Mouse (Mus musculus): ENCODE results near the gene Tenm4. TPM values are rescaled to one million over a fixed set of nuclear protein-coding genes. Genes with fewer than 3 reads are reported as not detected.

Tenm4 gene
- total RNA-seq, 4 experiments from 2014 or later: 0.77 to 2.5 (median 2.0) TPM

GRCm38 (mm10) chr7:96240661-96241060, 69.6 kb downstream of the Tenm4 start:
- no peak for DNase-seq (ENCODE audit: low spot score in 2 of 2)

GRCm38 (mm10) chr7:96242328-96243185, 71.5 kb downstream of the Tenm4 start:
- no peak for DNase-seq (ENCODE audit: low spot score in 2 of 2)

- no peak for DNase-seq (ENCODE audit: low spot score in 2 of 2)
Observed at GRCm38 (mm10) chr7:96244796-96245195, 73.8 kb downstream of the Tenm4 start.

- no peak for DNase-seq (ENCODE audit: low spot score in 2 of 2)
Observed at GRCm38 (mm10) chr7:96259630-96260029, 88.6 kb downstream of the Tenm4 start.

- DNase-seq (ENCODE audit: low spot score in 2 of 2): no peak
Observed at GRCm38 (mm10) chr7:96262182-96262581, 91.1 kb downstream of the Tenm4 start.

GRCm38 (mm10) chr7:96265941-96266340, 94.9 kb downstream of the Tenm4 start:
- no peak for DNase-seq (ENCODE audit: low spot score in 2 of 2)

- no peak for DNase-seq (ENCODE audit: low spot score in 2 of 2)
Observed at GRCm38 (mm10) chr7:96267266-96267665, 96.2 kb downstream of the Tenm4 start.

- no peak for DNase-seq (ENCODE audit: low spot score in 2 of 2)
Observed at GRCm38 (mm10) chr7:96270684-96271083, 99.6 kb downstream of the Tenm4 start.

GRCm38 (mm10) chr7:96272068-96272467, 101.0 kb downstream of the Tenm4 start:
- no peak for DNase-seq (ENCODE audit: low spot score in 2 of 2)

- DNase-seq (ENCODE audit: low spot score in 2 of 2): no peak
Observed at GRCm38 (mm10) chr7:96274486-96274885, 103.4 kb downstream of the Tenm4 start.

- DNase-seq (ENCODE audit: low spot score in 2 of 2): no peak
Observed at GRCm38 (mm10) chr7:96277550-96277949, 106.5 kb downstream of the Tenm4 start.

GRCm38 (mm10) chr7:96278378-96278777, 107.3 kb downstream of the Tenm4 start:
- DNase-seq (ENCODE audit: low spot score in 2 of 2): no peak

GRCm38 (mm10) chr7:96280795-96281194, 109.7 kb downstream of the Tenm4 start:
- no peak for DNase-seq (ENCODE audit: low spot score in 2 of 2)

GRCm38 (mm10) chr7:96290576-96290975, 119.5 kb downstream of the Tenm4 start:
- DNase-seq (ENCODE audit: low spot score in 2 of 2): no peak

GRCm38 (mm10) chr7:96295959-96296358, 124.9 kb downstream of the Tenm4 start:
- no peak for DNase-seq (ENCODE audit: low spot score in 2 of 2)

- no peak for DNase-seq (ENCODE audit: low spot score in 2 of 2)
Observed at GRCm38 (mm10) chr7:96300826-96301397, 129.9 kb downstream of the Tenm4 start.

- no peak for DNase-seq (ENCODE audit: low spot score in 2 of 2)
Observed at GRCm38 (mm10) chr7:96301813-96302212, 130.8 kb downstream of the Tenm4 start.

- no peak for DNase-seq (ENCODE audit: low spot score in 2 of 2)
Observed at GRCm38 (mm10) chr7:96303963-96304362, 132.9 kb downstream of the Tenm4 start.

GRCm38 (mm10) chr7:96305382-96305935, 134.4 kb downstream of the Tenm4 start:
- no peak for DNase-seq (ENCODE audit: low spot score in 2 of 2)

GRCm38 (mm10) chr7:96308106-96308505, 137.1 kb downstream of the Tenm4 start:
- DNase-seq (ENCODE audit: low spot score in 2 of 2): no peak

- no peak for DNase-seq (ENCODE audit: low spot score in 2 of 2)
Observed at GRCm38 (mm10) chr7:96329343-96329742, 158.3 kb downstream of the Tenm4 start.

- no peak for DNase-seq (ENCODE audit: low spot score in 2 of 2)
Observed at GRCm38 (mm10) chr7:96331186-96331585, 160.1 kb downstream of the Tenm4 start.

GRCm38 (mm10) chr7:96334361-96334760, 163.3 kb downstream of the Tenm4 start:
- DNase-seq (ENCODE audit: low spot score in 2 of 2): no peak

Data from gastrocnemius, adult 8-10 months (tissue).